Mouse (Mus musculus) limb, embryonic 11.5 days (tissue): Measurements from ENCODE around the gene Bet1. TPM values are rescaled to one million over a fixed set of nuclear protein-coding genes. Genes with fewer than 3 reads are reported as not detected.

Experiments used
- ATAC-seq: fragments of 200-750 bp; cut with Nextera tagmentation; 2 replicates; pipeline ENCODE4 v1.8.0; 2017; ENCODE audit warnings: low read depth; ENCODE audit not compliant: insufficient number of reproducible peaks, low FRiP score, low TSS enrichment
- DNase-seq: peaks from one replicate; pipeline ENCODE4 v3.0.0-alpha.2; 2015; ENCODE audit warnings: low spot score
- H3K27ac ChIP-seq: fragments of 300-500 bp; sonication (generic); replicated peaks from 2 replicates; pipeline ENCODE4 v1.5.1; 2014; ENCODE audit warnings: low read depth, mild to moderate bottlenecking, low read length
- H3K27me3 ChIP-seq: fragments of 300-500 bp; sonication (generic); 2 replicates; pipeline ENCODE4 v1.6.1; 2014; ENCODE audit warnings: mild to moderate bottlenecking, low read length, mixed read lengths; ENCODE audit not compliant: control insufficient read depth, insufficient read depth
- H3K36me3 ChIP-seq: fragments of 300-500 bp; sonication (generic); 2 replicates; pipeline ENCODE4 v1.6.1; 2014; ENCODE audit warnings: mild to moderate bottlenecking, low read length, moderate library complexity, mixed read lengths; ENCODE audit not compliant: control insufficient read depth, insufficient read depth
- H3K4me1 ChIP-seq: fragments of 300-500 bp; sonication (generic); 2 replicates; pipeline ENCODE4 v1.6.1; 2014; ENCODE audit warnings: low read length, mixed read lengths; ENCODE audit not compliant: control insufficient read depth, insufficient read depth
- H3K4me2 ChIP-seq: fragments of 300-500 bp; sonication (generic); 2 replicates; pipeline ENCODE4 v1.6.1; 2014; ENCODE audit warnings: low read depth, mild to moderate bottlenecking, moderate library complexity; ENCODE audit not compliant: severe bottlenecking
- H3K4me3 ChIP-seq: fragments of 300-500 bp; sonication (generic); 2 replicates; pipeline ENCODE4 v1.5.1; 2014; ENCODE audit warnings: low read depth, low read length
- H3K9ac ChIP-seq: fragments of 300-500 bp; sonication (generic); 2 replicates; pipeline ENCODE4 v1.6.1; 2014; ENCODE audit warnings: mild to moderate bottlenecking, low read length
- H3K9me3 ChIP-seq: fragments of 300-500 bp; sonication (generic); 2 replicates; pipeline ENCODE4 v1.6.1; 2016; ENCODE audit warnings: low read length; ENCODE audit not compliant: control insufficient read depth
- WGBS: fragments of 180-500 bp; shearing (Covaris S2); extraction: QIAGEN DNeasy Blood & Tissue Kit; methylation state at CpG from one replicate; pipeline ENCODE4 v1.1.7; 2014; 5-methylcytosine and 5-hydroxymethylcytosine counted together
- polyA plus RNA-seq: library from polyadenylated mRNA; unstranded; fragments of >200 nt; fragmentation: Nextera tagmentation; extraction: Ambion mirVana; gene quantifications from 2 replicates; pipeline ENCODE4 v1.2.1, GENCODE M21; 2014

Bet1 gene
- polyA plus RNA-seq, 1 experiment from 2014 or later, result 71.9 TPM

GRCm38 (mm10) chr6:4047200-4047599 lies 39.6 kb downstream of the Bet1 start:
- WGBS, result 100% methylated on average over 1 of the region's 1 CpGs
- no peaks in the 10 kb centered on the region for H3K9me3 ChIP-seq
- ATAC-seq (no peak), DNase-seq (no peak)
- H3K4me3 ChIP-seq, result no peak overlapping the region
- H3K36me3 ChIP-seq, result no peaks in the 10 kb centered on the region
- no peaks in the 10 kb centered on the region for H3K4me1 ChIP-seq
- no peak overlapping the region for H3K27ac ChIP-seq
- H3K4me2 ChIP-seq, result no peak overlapping the region
- no peak overlapping the region for H3K9ac ChIP-seq
- no peaks in the 10 kb centered on the region for H3K27me3 ChIP-seq

- no peaks in the 10 kb centered on the region for H3K4me1 ChIP-seq
- H3K27ac ChIP-seq, result no peak overlapping the region
- no peaks in the 10 kb centered on the region for H3K36me3 ChIP-seq
- H3K27me3 ChIP-seq, result no peaks in the 10 kb centered on the region
- H3K9me3 ChIP-seq, result no peaks in the 10 kb centered on the region
- H3K4me3 ChIP-seq, result no peak overlapping the region
- H3K4me2 ChIP-seq, result no peak overlapping the region
- DNase-seq, result no peak
- no peak for ATAC-seq
- H3K9ac ChIP-seq, result no peak overlapping the region
- WGBS, result 78% methylated on average over 1 of the region's 1 CpGs
These were observed 45.0 kb downstream of the Bet1 start for GRCm38 (mm10) chr6:4041821-4042220.

- WGBS, result 78% methylated on average over 3 of the region's 3 CpGs
- DNase-seq (no peak), ATAC-seq (no peak)
These were observed 55.8 kb downstream of the Bet1 start for GRCm38 (mm10) chr6:4030956-4031355.

More at GRCm38 (mm10) chr6:4030956-4031355, 55.8 kb downstream of the Bet1 start:
- Histone ChIP-seq H3K9me3 (no peaks in the 10 kb centered on the region), H3K4me3 (no peak overlapping the region), H3K4me2 (no peak overlapping the region), H3K36me3 (no peaks in the 10 kb centered on the region), H3K27ac (no peak overlapping the region), H3K9ac (no peak overlapping the region), H3K27me3 (no peaks in the 10 kb centered on the region), H3K4me1 (no peaks in the 10 kb centered on the region)

Other genes starting within 250 kb of the Bet1 start
- 0.56 and 0.92 TPM in 2 replicates for gene Tfpi2, start 98.1 kb downstream of the Bet1 start, polyA plus RNA-seq
- gene Gngt1, start 93.2 kb downstream of the Bet1 start, polyA plus RNA-seq, result not detected in 2 replicates
- 44.2 and 46.6 TPM in 2 replicates for gene Gng11, start 83.1 kb downstream of the Bet1 start, polyA plus RNA-seq